Mouse (Mus musculus): ENCODE results near the gene E130308A19Rik.

The E130308A19Rik gene

GRCm38 (mm10) chr4:59686716-59687115, 60.7 kb downstream of the E130308A19Rik start:
- DNase-seq: no peak

GRCm38 (mm10) chr4:59689055-59689454, 63.0 kb downstream of the E130308A19Rik start:
- DNase-seq: no peak

- no peak for DNase-seq
These were observed 64.1 kb downstream of the E130308A19Rik start for GRCm38 (mm10) chr4:59690145-59690544.

DNA sequence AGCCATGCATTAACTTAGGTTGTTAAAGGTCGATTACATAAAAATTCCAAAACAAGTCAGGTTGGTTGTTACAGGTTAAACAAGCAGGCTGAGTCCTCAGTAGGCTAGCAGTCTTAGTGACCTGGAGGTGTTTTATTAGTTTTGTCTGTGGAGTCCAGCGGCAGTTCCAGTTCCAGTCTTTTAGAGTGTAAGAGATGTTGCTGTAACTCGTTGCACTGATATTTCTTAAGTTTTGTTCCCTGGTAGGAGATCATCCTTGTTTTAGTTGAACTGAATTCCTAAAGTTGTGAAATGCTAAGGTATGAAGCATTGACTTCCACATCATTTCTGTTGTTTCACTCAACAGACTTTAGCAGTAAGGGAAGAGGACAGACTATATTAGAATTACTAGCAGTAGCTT, 70.8 kb downstream of the E130308A19Rik start:
- DNase-seq: no peak

GRCm38 (mm10) chr4:59697869-59698268, 71.9 kb downstream of the E130308A19Rik start:
- no peak for DNase-seq

GRCm38 (mm10) chr4:59699014-59699792, 73.2 kb downstream of the E130308A19Rik start:
- DNase-seq: no peak

DNA sequence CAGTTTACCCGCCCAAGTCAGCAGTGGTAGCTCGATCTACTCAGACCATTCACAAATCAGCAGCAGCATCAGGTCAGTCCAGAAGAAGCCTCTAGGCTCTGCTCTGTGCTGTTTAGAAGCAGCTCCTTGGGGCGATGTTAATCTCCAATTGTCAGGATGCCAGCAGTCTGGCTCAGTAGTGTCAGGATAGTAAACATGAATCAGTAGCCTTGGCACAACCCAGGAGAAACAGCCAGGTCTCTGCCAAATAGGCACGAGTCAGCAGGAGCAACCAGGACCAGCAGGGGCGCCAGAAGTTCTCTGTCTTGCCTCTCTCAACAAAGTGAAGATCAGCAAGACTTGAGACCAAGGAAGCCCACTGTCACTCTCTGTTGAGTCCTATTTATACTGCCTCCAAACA, 83.3 kb downstream of the E130308A19Rik start:
- DNase-seq: peak; percentile 39

DNA sequence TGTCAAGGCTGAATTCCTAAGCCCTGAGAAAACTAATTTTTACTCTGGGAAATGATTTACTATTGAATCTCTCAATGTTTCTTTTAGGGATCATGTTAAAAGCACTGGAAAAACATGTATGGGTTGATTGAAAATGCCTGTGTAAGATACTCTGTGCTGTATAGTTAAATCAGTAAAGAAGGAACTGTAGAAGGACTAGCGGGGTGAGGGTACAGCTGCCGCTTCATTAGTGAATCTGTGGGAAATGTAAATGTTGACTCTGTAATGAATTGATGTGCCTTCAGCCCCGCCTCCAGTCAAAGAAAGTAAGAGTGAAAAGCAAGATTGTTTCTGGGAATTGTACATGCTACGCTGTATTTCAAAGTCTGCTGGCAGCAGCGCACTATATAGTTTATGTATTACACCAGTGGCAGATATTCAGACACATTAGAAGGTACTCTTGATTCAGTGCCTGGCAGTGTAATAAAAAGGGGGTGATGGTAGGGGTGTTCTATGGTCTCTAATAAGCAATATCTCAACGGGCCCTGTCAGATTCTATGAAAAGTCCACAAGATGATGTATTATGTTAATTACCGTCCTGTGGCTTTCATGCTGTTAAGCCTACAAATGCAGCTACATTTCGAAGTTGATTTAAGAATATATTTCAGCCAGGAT, 84.9 kb downstream of the E130308A19Rik start:
- DNase-seq: no peak

DNA sequence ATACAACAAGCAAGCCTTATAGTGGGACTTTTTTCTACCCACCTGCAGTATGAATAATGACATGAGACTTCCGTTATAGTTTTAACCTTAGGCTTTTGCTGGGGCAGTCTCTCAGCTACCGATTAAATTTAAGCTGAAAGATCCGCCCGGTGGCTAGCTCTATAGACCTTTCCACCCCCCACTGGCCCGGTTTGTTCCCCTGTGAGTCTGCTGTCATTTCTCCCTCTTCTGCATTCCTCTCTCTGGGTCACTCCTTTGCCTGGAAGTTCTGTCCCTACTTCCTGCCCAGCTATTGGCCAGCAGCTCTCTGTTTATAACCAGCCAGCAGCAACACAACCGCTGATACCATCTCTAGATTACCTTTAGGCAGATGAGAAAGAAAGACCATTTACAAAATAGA, 86.4 kb downstream of the E130308A19Rik start:
- DNase-seq: no peak

- no peak for DNase-seq
These were observed 86.9 kb downstream of the E130308A19Rik start for GRCm38 (mm10) chr4:59712955-59713354.

GRCm38 (mm10) chr4:59714472-59714871, 88.5 kb downstream of the E130308A19Rik start:
- no peak for DNase-seq

DNA sequence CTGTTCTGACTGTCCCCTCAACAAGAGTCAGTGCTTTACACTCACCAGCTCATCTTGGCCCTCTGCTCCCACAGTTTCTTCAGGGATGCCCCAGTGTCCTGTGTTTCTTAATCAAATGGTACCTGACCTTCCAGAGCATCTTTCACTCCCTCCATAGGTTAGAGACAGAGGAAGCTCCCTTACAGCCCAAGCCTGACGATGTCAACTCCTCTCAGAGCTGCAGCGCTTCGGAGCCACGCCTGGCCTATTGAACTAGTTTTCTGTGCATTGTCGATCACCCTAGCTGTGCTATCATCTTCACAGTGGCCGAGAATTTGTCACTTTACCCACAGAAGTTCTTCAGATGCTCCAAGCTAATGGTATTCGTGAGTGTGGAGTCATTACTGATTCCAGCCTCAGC, 88.9 kb downstream of the E130308A19Rik start:
- no peak for DNase-seq

GRCm38 (mm10) chr4:59715531-59715930, 89.5 kb downstream of the E130308A19Rik start:
- no peak for DNase-seq

DNA sequence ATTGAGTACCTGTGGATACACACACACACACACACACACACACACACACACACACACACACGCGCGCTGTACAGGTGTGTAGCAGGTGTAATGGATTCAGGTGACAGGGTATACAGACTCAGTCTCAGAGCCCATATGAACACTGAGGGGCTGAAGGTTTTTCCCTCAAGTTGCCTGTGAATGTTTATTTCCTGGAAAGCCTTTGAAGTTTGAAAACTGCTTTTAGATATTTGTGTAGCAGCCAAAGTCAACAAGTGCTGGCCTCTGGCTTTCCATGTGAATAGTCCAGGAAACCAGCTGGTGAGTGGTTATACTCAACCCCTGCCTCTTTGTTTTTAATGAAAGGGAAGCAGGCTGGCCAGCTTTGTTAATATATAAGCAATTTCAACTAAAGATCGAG, 91.3 kb downstream of the E130308A19Rik start:
- no peak for DNase-seq

DNA sequence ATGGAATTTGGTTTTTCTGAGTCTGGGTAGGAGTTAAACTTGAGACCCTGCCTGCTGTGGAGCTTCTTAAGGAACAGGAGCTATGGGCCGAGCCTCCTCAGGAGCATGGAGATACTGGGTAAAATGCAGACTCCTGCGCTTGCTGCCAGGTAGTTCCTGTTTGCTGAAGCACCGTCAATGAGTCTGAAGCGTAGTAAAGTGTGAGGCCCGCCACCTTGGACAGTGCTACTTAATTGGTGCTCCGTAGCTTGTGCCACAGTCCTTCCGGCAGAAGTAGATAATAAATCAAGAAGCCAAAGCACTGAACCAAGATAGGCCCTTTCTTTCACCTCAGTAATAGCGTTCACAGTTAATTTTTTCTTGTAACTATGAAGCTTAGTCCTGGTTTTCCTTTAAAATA, 92.5 kb downstream of the E130308A19Rik start:
- DNase-seq: no peak

DNA sequence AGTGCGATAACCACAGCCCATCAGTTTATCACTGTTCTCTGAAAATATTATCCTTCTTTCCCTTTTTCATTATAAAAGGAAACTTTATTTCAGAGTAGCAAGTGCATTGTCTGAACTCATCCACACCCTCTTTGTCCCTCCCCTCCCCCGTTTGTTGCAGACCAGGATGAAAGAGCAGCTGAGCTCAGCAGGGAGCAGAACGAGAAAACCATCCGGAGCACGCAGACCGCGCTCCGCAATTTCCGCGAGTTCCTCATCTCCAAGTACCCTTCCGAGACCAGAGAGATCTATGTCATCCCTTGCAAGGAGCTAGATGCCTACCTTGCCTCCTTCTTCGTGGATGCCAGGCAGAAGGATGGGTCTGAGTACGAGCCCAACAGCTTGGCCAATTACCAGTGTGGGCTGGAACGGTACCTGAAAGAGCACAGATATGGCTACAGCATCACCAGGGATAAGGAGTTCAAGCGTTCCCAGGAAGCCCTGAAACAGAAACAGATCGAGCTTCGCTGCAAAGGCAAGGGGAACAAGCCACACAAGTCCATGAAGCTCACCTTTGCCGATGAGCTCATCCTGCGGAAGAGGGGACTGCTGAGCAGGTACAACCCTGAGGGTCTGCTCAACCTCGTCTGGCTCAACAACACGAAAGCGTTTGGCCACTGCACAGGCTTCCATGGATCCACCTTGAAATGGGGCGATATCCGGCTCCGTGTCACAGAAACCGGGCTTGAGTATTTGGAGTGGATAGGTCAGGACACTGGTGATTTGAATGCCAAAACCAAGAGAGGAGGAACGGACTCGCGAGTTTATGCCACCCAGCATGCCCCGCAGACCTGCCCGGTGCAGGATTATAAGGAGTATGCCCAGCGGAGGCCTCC, 93.7 kb downstream of the E130308A19Rik start:
- DNase-seq: peak; percentile 37

DNA sequence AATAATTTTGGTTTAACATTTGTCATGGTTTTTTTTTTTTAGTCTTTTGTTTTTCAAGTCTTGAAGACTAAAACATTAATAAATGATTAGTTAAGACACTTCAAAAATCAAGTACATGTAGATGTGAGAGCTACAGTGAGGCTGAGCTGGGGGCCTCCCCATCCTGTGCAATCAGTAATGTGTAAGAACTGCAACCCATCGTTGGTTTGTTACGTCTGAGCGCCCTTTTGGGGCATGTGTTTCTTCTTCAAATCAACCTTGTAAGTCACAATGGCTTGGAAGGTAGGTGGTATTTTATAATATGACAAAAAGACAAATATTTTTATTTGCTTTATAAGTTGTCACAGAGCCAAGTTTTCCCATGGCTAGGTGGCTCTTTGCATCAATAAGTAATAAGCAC, 95.8 kb downstream of the E130308A19Rik start:
- DNase-seq: no peak

DNA sequence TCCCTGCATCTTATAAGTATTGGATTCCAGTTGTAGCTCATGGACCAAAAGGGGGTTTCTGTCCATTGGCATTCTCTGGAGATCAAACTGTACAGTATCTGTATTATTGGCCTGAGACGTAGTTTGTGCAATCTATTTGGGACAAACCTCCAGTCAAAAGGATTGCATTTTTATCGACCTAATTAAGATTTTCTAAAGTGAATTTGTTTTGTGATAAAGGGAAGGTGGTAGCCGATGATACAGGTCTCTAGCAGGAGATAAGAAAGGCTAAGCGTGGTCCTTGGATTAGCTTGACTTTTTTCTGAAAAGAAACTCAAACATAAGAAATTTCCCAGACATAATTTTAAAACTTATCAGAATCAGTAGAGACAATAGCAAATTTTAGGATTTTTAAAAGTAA, 99.6 kb downstream of the E130308A19Rik start:
- no peak for DNase-seq

GRCm38 (mm10) chr4:59726501-59726900, 100.5 kb downstream of the E130308A19Rik start:
- DNase-seq: no peak

DNA sequence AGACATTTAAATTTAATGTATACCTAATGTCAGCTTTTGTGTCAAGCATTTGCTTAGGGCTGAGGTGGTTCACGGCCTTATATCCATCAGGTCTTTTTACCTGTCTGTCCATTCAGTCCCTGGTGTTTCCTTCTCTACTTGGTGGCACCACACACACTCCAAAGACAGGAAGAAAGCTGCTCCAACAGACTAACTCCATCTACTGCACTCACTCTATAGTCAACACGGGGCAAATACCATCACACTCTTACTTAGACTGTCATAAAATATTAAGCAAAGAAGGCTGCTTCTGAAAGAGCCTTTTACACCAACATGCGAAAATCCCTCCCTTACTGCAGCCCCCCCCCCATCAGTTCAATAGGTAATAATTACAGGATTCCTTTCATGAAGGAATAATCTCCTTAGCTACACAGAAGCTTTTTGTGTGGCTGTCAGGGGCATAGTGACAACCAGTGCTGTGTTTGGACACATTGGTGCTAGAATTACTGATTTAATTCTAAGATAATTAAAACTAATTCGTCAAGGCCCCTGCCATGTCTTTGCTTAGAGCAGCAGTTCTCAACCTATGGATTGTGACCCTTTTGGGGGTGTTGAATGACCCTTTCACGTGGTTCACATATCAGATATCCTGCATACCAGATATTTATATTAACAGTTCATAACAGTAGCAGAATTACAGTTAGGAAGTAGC, 101.3 kb downstream of the E130308A19Rik start:
- no peak for DNase-seq

GRCm38 (mm10) chr4:59727878-59728261, 101.9 kb downstream of the E130308A19Rik start:
- DNase-seq: no peak

- DNase-seq: no peak
These were observed 102.8 kb downstream of the E130308A19Rik start for GRCm38 (mm10) chr4:59728839-59729238.

DNA sequence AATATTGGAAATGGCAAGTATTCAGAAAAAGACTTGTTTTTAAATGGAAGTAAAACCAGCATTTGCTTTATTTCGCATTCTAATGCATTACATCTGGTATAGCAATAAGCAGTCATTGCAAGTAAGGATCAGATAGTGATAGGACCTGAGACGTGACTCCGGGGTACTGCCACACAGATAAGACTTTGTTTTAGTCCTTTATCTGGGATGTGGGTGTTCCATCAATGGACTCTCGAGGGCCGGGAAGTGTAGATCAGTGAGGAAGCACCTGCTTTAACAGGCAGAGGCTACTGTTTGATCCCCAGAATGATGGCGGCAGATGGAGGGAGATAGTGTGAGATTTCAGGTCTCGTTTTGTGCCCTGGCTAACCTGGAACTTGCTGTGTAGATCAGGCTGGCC, 105.5 kb downstream of the E130308A19Rik start:
- no peak for DNase-seq
